ENCODE assay signal across 20 mouse cellular contexts in the genomic region with DNA sequence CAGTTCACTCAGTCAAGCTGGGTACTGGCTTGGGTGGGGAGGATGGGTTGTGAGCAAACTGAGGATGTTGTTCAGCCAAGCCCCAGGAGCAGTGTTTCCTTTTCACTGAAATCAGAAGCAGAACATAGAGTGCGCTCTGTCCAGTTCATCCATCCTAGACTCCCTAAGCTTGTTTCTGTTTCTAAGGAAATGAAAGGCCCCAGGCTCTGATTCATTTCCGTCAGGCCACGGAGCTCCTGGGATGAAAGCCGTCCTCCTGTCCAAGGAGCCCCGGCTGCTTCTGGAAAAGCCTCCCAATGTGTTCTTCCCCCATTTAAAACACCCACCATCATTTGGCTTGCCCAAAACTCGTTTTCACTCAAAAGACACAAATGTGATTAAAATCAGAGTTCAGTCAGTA.
A peak's percentile ranks its signal among the peaks of the same experiment; 100 is the strongest.
DNase-seq lines count a peak whose midpoint lies in the region; ATAC-seq and TF ChIP-seq lines count a peak whose summit lies in the region.
"Had no signal": no experiment of that assay in that cellular context is flagged by ENCODE, and none has a peak within 500 bp of the region (broad histone marks: within the 10 kb centered on the region; RNA-seq: fewer than 3 reads in every experiment).

No protein-coding gene starts in this region.

- H3K4me3 ChIP-seq in kidney, adult 2 months (ENCODE audit: insufficient read depth, low read depth, low read length): no peak overlapping the region
- H3K4me3 ChIP-seq: erythroblast, embryonic 14.5 days; hindbrain, embryonic 13.5 days had no signal

- 63% methylated on average over 6 of the region's 6 CpGs for WGBS in kidney, adult 2 months

- DNase-seq in frontal cortex, postnatal 36 days (ENCODE audit: low spot score in 2 of 2): no peak
- DNase-seq in kidney, adult 2 months: peak; percentile 27
- no peak for DNase-seq in kidney, adult 18-20 months
- peak; percentile 27 for DNase-seq in brain, adult 2 months (ENCODE audit: low read depth, low spot score)
- peak; percentile 9 to 17 for DNase-seq in heart, postnatal 10 days
- no peak for DNase-seq in yolk sac, embryonic 10.5 days (ENCODE audit: low spot score)
- DNase-seq: adrenal gland, postnatal 10 days; B cell, adult 2 months; cerebellum, adult 8-10 months; gastrocnemius, postnatal 10 days; lung, postnatal 10 days; midbrain, embryonic 14.5 days; retina, postnatal 1 day; right cerebral cortex, postnatal 4 days; thymus, postnatal 25 days had no signal

- intact Hi-C loops in heart, postnatal 10 days (cut with DNase I): no loop called here

- peak; percentile 27; the same call in 1 of the 2 replicates for ATAC-seq in frontal cortex, adult (ENCODE audit: low TSS enrichment)
- ATAC-seq: forebrain, embryonic 14.5 days; intestine, embryonic 16.5 days had no signal

- no peaks in the 10 kb centered on the region for H3K4me1 ChIP-seq in kidney, adult 2 months (ENCODE audit: control insufficient read depth, insufficient read depth, low read length)

- no peaks in the 10 kb centered on the region for H3K27me3 ChIP-seq in kidney, adult 2 months (replicated peaks; ENCODE audit: control insufficient read depth, insufficient read depth, low read length)
- H3K27me3 ChIP-seq: hindbrain, embryonic 13.5 days had no signal

- no peaks in the 10 kb centered on the region for H3K36me3 ChIP-seq in kidney, adult 2 months (ENCODE audit: control insufficient read depth, insufficient read depth, low read length)
- H3K36me3 ChIP-seq: hindbrain, embryonic 13.5 days had no signal

- no peak for TF ChIP-seq CTCF in kidney, adult 2 months (conservative IDR thresholded peaks at IDR 0.05; ENCODE audit: insufficient read depth, insufficient read length, low read depth, low read length)

- TF ChIP-seq POLR2A in kidney, adult 2 months (IDR thresholded peaks at IDR 0.05; ENCODE audit: low read depth, low read length): no peak

- no peak overlapping the region for H3K27ac ChIP-seq in kidney, adult 2 months (ENCODE audit: insufficient read depth, low read depth, low read length)
- H3K27ac ChIP-seq: hindbrain, embryonic 13.5 days had no signal

Comparison
In these comparisons a context has a peak if more than half of its experiments do, and no peak if none do; other contexts are left out.
1. DNase-seq: peak in kidney, adult 2 months (single experiment), brain, adult 2 months (single experiment) and heart, postnatal 10 days (2 of 2); none in frontal cortex, postnatal 36 days (0 of 2), kidney, adult 18-20 months (single experiment) and yolk sac, embryonic 10.5 days (single experiment).